Mouse (Mus musculus): ENCODE results near the gene Gm49321. TPM values are rescaled to one million over a fixed set of nuclear protein-coding genes. Genes with fewer than 3 reads are reported as not detected.

Gm49321 gene
- total and polyA plus RNA-seq, 2 experiments from 2014 or later, result 14.7 TPM; not detected in 1

GRCm38 (mm10) chr12:73907079-73907672 lies 30.3 kb upstream of the Gm49321 start:
- Histone ChIP-seq H3K27me3 (ENCODE audit: insufficient read depth, low read length) (no peaks in the 10 kb centered on the region), H3K9me3 (ENCODE audit: low read length) (no peaks in the 10 kb centered on the region), H3K4me2 (ENCODE audit: low read depth, low read length, poor library complexity, severe bottlenecking) (peak overlapping the region; percentile 72), H3K9ac (replicated peaks; ENCODE audit: low read length, poor library complexity, severe bottlenecking) (peak overlapping the region; percentile 48), H3K4me1 (ENCODE audit: insufficient read depth, low read length) (no peaks in the 10 kb centered on the region), H3K27ac (ENCODE audit: low read depth, low read length) (peak overlapping the region; percentile 52), H3K36me3 (ENCODE audit: insufficient read depth, low read length) (no peaks in the 10 kb centered on the region), H3K4me3 (ENCODE audit: low read depth, low read length) (peak overlapping the region; percentile 96)
- TF ChIP-seq CTCF (IDR thresholded peaks at IDR 0.05), result no peak
- peak; percentile 82 for ATAC-seq (ENCODE audit: low FRiP score)
- 1% methylated on average over 17 of the region's 18 CpGs for WGBS
- DNase-seq (ENCODE audit: low spot score), result peak; percentile 8

GRCm38 (mm10) chr12:73907673-73908150 lies 29.7 kb upstream of the Gm49321 start:
- Histone ChIP-seq H3K4me2 (ENCODE audit: low read depth, low read length, poor library complexity, severe bottlenecking) (peak overlapping the region; percentile 72), H3K4me1 (ENCODE audit: insufficient read depth, low read length) (no peaks in the 10 kb centered on the region), H3K9ac (replicated peaks; ENCODE audit: low read length, poor library complexity, severe bottlenecking) (peak overlapping the region; percentile 98), H3K27me3 (ENCODE audit: insufficient read depth, low read length) (no peaks in the 10 kb centered on the region), H3K4me3 (ENCODE audit: low read depth, low read length) (peak overlapping the region; percentile 96), H3K36me3 (ENCODE audit: insufficient read depth, low read length) (no peaks in the 10 kb centered on the region), H3K27ac (ENCODE audit: low read depth, low read length) (peak overlapping the region; percentile 98), H3K9me3 (ENCODE audit: low read length) (no peaks in the 10 kb centered on the region)
- DNase-seq (ENCODE audit: low spot score) (peak; percentile 99), ATAC-seq (ENCODE audit: low FRiP score) (peak; percentile 99)
- peak; percentile 64 for TF ChIP-seq CTCF (IDR thresholded peaks at IDR 0.05)
- 2% methylated on average over 47 of the region's 51 CpGs for WGBS

GRCm38 (mm10) chr12:73908274-73909012 lies 29.0 kb upstream of the Gm49321 start:
- ATAC-seq (ENCODE audit: low FRiP score) (peak; percentile 73), DNase-seq (ENCODE audit: low spot score) (peak; percentile 64)
- TF ChIP-seq CTCF (IDR thresholded peaks at IDR 0.05), result no peak
- H3K9me3 ChIP-seq (ENCODE audit: low read length), result no peaks in the 10 kb centered on the region
- H3K9ac ChIP-seq (replicated peaks; ENCODE audit: low read length, poor library complexity, severe bottlenecking), result peak overlapping the region; percentile 98
- H3K4me1 ChIP-seq (ENCODE audit: insufficient read depth, low read length), result no peaks in the 10 kb centered on the region
- WGBS, result under 1% methylated on average over 74 of the region's 76 CpGs
- peak overlapping the region; percentile 98 for H3K27ac ChIP-seq (ENCODE audit: low read depth, low read length)
- H3K4me2 ChIP-seq (ENCODE audit: low read depth, low read length, poor library complexity, severe bottlenecking), result peak overlapping the region; percentile 72
- H3K27me3 ChIP-seq (ENCODE audit: insufficient read depth, low read length), result no peaks in the 10 kb centered on the region
- peak overlapping the region; percentile 96 for H3K4me3 ChIP-seq (ENCODE audit: low read depth, low read length)
- H3K36me3 ChIP-seq (ENCODE audit: insufficient read depth, low read length), result no peaks in the 10 kb centered on the region

- WGBS, result 3% methylated on average over 6 of the region's 6 CpGs
- H3K4me3 ChIP-seq (ENCODE audit: low read depth, low read length), result peak overlapping the region; percentile 96
- peak overlapping the region; percentile 72 for H3K4me2 ChIP-seq (ENCODE audit: low read depth, low read length, poor library complexity, severe bottlenecking)
- H3K27me3 ChIP-seq (ENCODE audit: insufficient read depth, low read length), result no peaks in the 10 kb centered on the region
- H3K27ac ChIP-seq (ENCODE audit: low read depth, low read length), result no peak overlapping the region
- H3K4me1 ChIP-seq (ENCODE audit: insufficient read depth, low read length), result no peaks in the 10 kb centered on the region
- peak overlapping the region; percentile 98 for H3K9ac ChIP-seq (replicated peaks; ENCODE audit: low read length, poor library complexity, severe bottlenecking)
- TF ChIP-seq CTCF (IDR thresholded peaks at IDR 0.05), result peak; percentile 48
- no peak for ATAC-seq (ENCODE audit: low FRiP score)
- H3K9me3 ChIP-seq (ENCODE audit: low read length), result no peaks in the 10 kb centered on the region
- no peaks in the 10 kb centered on the region for H3K36me3 ChIP-seq (ENCODE audit: insufficient read depth, low read length)
- DNase-seq (ENCODE audit: low spot score), result peak; percentile 19
These were observed 28.4 kb upstream of the Gm49321 start for GRCm38 (mm10) chr12:73909013-73909575.

- WGBS, result 97% methylated on average over 5 of the region's 5 CpGs
- no peak for TF ChIP-seq CTCF (IDR thresholded peaks at IDR 0.05)
- Histone ChIP-seq H3K4me2 (ENCODE audit: low read depth, low read length, poor library complexity, severe bottlenecking) (no peak overlapping the region), H3K4me1 (ENCODE audit: insufficient read depth, low read length) (no peaks in the 10 kb centered on the region), H3K27me3 (ENCODE audit: insufficient read depth, low read length) (no peaks in the 10 kb centered on the region), H3K9ac (replicated peaks; ENCODE audit: low read length, poor library complexity, severe bottlenecking) (no peak overlapping the region), H3K27ac (ENCODE audit: low read depth, low read length) (no peak overlapping the region), H3K36me3 (ENCODE audit: insufficient read depth, low read length) (no peaks in the 10 kb centered on the region), H3K4me3 (ENCODE audit: low read depth, low read length) (no peak overlapping the region), H3K9me3 (ENCODE audit: low read length) (no peaks in the 10 kb centered on the region)
- DNase-seq (ENCODE audit: low spot score), result no peak
- ATAC-seq (ENCODE audit: low FRiP score), result no peak
These were observed 19.0 kb upstream of the Gm49321 start for GRCm38 (mm10) chr12:73918479-73918878.

GRCm38 (mm10) chr12:73930266-73930665 lies 7.2 kb upstream of the Gm49321 start:
- Histone ChIP-seq H3K9me3 (ENCODE audit: low read length) (no peaks in the 10 kb centered on the region), H3K4me3 (ENCODE audit: low read depth, low read length) (no peak overlapping the region), H3K27ac (ENCODE audit: low read depth, low read length) (no peak overlapping the region), H3K36me3 (ENCODE audit: insufficient read depth, low read length) (peaks cover 16% of the 10 kb centered on the region), H3K27me3 (ENCODE audit: insufficient read depth, low read length) (no peaks in the 10 kb centered on the region), H3K4me2 (ENCODE audit: low read depth, low read length, poor library complexity, severe bottlenecking) (no peak overlapping the region), H3K9ac (replicated peaks; ENCODE audit: low read length, poor library complexity, severe bottlenecking) (no peak overlapping the region), H3K4me1 (ENCODE audit: insufficient read depth, low read length) (no peaks in the 10 kb centered on the region)
- WGBS, result 79% methylated on average over 3 of the region's 3 CpGs
- ATAC-seq (ENCODE audit: low FRiP score) (no peak), DNase-seq (ENCODE audit: low spot score) (no peak)
- TF ChIP-seq CTCF (IDR thresholded peaks at IDR 0.05), result no peak
